Mouse (Mus musculus): ENCODE data around the gene Olfr766-ps1.
"Not testable (repeated sequence)": the region's sequence is repeated elsewhere in the genome, so short reads cannot be mapped to it uniquely, and the experiment has no call there.

Olfr766-ps1 gene

GRCm38 (mm10) chr10:129068877-129069276 lies at the start of gene Olfr766-ps1:
Gene Olfr766-ps1 (minus strand): TSS chr10:129068977.
- DNase-seq: no peak

GRCm38 (mm10) chr10:129117761-129118160 lies 49.0 kb upstream of the Olfr766-ps1 start, which contains the start of gene Olfr769:
Gene Olfr769 (minus strand): TSS chr10:129117861.
- no peak for DNase-seq

GRCm38 (mm10) chr10:129115146-129115545 lies 46.4 kb upstream of the Olfr766-ps1 start:
- no peak for DNase-seq

GRCm38 (mm10) chr10:129101231-129101630 lies 32.5 kb upstream of the Olfr766-ps1 start:
- DNase-seq: no peak

GRCm38 (mm10) chr10:129099275-129099674 lies 30.5 kb upstream of the Olfr766-ps1 start, which contains the start of gene Olfr768:
Gene Olfr768 (minus strand): TSS chr10:129099375.
- no peak for DNase-seq

GRCm38 (mm10) chr10:129082810-129083209 lies 14.0 kb upstream of the Olfr766-ps1 start, which contains the start of gene Olfr767:
Gene Olfr767 (minus strand): TSS chr10:129082910.
- DNase-seq: not testable (repeated sequence)

GRCm38 (mm10) chr10:129049898-129050297 lies 18.9 kb downstream of the Olfr766-ps1 start, which contains the start of gene Olfr765:
Gene Olfr765 (minus strand): TSS chr10:129049998.
- DNase-seq: not testable (repeated sequence)

- DNase-seq: no peak
Measured at GRCm38 (mm10) chr10:129039796-129040195, 29.0 kb downstream of the Olfr766-ps1 start, which contains the start of gene Olfr764-ps1. Gene Olfr764-ps1 (minus strand): TSS chr10:129039896.

GRCm38 (mm10) chr10:129028343-129028742 lies 40.4 kb downstream of the Olfr766-ps1 start:
- DNase-seq: no peak

- peak; percentile 4 for DNase-seq
Measured at GRCm38 (mm10) chr10:129026018-129026662, 42.6 kb downstream of the Olfr766-ps1 start.

- DNase-seq: no peak
Measured at GRCm38 (mm10) chr10:129023319-129023718, 45.5 kb downstream of the Olfr766-ps1 start.

GRCm38 (mm10) chr10:129014477-129014876 lies 54.3 kb downstream of the Olfr766-ps1 start:
- no peak for DNase-seq

All from cerebellum, adult 9-10 months (tissue).